Mouse (Mus musculus) right cerebral cortex, adult 18-20 months (tissue): ENCODE results near the gene Noxo1.

Source experiments
- DNase-seq: peaks from one replicate; pipeline ENCODE4 v3.0.0; 2022; ENCODE audit warnings: mixed read lengths

Noxo1 gene

DNA sequence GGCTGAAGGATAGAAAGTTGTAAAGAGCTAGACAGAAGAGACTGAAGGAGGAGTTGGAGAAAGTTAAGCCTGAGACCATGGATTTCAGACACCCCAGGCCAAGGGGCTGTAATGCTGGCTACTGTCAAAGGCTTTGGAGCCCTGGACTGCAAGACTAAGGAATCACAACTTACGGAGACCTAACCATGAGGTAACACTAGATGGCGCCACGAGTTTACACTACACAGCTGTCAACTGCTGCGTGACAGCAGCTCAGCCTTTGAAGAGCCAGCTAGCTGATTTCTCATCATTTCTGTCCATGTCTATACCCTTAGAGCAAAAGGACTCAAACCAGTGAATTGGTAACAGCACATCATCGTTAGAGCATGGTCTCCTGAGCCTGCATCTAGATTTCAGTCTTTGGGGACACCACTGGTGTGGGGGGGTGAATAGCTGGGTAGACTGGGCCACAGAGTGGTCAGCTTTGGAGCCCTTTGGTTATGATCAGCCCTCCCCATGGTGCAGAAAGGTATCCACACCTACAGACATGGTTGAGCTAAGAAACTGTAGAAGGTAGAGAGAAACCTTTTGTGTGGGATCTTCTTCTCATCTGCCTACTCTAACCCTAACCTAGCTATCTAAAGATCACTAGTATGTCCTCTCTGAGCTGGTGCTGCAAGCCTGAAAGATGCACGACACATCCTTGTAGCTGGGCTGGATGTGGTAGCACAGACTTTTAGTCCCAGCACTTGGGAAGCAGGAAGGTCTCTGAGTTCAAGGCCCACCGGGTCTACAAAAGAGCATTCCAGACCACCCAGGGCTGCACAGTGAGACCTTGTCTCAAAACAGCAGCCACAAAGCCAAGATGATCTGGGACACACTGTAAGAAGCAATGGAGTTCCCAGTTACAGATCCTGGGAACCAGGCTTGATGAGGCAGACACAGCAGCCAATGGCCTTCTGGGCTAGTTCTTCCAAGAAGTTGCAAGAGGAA is 49.8 kb downstream of the Noxo1 start:
- peak; percentile 84 for DNase-seq

DNA sequence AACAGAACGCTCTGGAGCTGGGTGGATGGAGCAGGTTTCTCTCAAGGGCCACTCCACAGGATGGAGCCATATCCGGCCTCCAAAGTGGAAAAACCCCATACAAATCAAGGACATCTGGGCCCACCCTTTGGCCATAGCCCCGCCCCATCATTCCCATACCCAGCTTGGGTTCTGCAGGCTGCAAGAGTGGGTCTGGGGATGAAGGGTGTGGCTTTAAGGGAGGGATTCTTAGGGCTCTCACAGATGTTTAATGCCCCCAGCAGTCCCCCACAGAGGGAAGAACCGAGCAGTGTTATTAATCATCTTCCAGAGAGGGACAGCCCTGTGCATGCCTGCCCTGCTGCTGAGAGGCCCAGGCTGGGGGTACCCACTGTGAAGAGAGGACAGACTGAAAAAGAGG is 51.0 kb downstream of the Noxo1 start:
- DNase-seq, result no peak
